Mouse (Mus musculus) cerebellum, postnatal 25 days (tissue): ENCODE measurements around the gene Prrg2.
"Not testable (repeated sequence)": the region's sequence is repeated elsewhere in the genome, so short reads cannot be mapped to it uniquely, and the experiment has no call there.

Experiments
- DNase-seq, 2 experiments: peaks; one replicate each; pipeline ENCODE4 v3.0.0; 2021; ENCODE audit warnings: mixed read lengths in 2 of 2

Gene Prrg2

GRCm38 (mm10) chr7:45062239-45062835 is at the start of gene Prrg2, which contains the start of gene Nosip:
Gene Prrg2 (minus strand): TSS chr7:45062677.
Gene Nosip (plus strand): TSS chr7:45062429.
- DNase-seq: peak; percentile 94 to 95

- no peak for DNase-seq
Observed at GRCm38 (mm10) chr7:45111940-45112339, 49.5 kb upstream of the Prrg2 start.

- not testable (repeated sequence) for DNase-seq
Observed at GRCm38 (mm10) chr7:45110089-45110488, 47.6 kb upstream of the Prrg2 start.

- DNase-seq: no peak
Observed at GRCm38 (mm10) chr7:45107052-45107645, 44.7 kb upstream of the Prrg2 start.

DNA sequence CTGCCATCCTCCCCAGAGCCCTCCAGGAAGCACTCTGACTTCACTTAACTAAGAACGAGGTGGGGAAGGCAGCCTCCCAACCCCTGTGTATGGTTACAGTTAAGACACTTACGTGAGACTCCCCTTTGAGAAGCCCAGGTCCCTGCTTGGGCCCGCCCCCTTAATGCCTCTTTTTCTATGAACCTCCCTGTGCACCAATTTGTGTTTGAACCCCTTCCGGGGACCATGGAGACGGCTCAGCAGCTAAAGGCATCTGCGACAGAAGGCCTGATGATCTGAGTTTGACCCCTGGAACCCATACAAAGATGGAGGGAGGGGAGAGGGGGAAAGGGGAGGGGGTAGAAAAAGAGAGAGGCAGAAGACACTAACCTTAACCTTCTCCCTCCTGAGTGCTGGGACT is 44.0 kb upstream of the Prrg2 start:
- no peak for DNase-seq

- no peak for DNase-seq
Observed at GRCm38 (mm10) chr7:45105491-45105890, 43.0 kb upstream of the Prrg2 start.

DNA sequence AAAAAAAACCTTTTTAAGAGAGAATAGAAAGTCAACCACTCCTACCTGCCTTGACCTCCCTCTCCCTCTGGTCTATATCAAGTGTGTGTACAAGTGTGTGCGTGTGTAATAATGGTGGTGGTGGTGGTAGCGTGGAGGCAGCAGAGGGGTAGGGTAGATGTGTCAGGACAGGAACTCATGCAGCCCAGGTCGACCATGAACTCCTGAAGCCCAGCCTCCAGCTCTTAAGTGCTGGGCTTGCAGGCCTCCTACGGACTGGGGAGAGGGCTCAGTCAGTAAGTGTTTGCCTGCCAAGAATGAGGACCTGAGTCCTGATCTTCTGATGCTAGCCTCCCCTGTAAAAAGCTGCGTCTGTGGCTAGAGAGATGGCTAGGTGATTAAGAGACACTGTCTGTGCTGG is 42.5 kb upstream of the Prrg2 start:
- no peak for DNase-seq

DNA sequence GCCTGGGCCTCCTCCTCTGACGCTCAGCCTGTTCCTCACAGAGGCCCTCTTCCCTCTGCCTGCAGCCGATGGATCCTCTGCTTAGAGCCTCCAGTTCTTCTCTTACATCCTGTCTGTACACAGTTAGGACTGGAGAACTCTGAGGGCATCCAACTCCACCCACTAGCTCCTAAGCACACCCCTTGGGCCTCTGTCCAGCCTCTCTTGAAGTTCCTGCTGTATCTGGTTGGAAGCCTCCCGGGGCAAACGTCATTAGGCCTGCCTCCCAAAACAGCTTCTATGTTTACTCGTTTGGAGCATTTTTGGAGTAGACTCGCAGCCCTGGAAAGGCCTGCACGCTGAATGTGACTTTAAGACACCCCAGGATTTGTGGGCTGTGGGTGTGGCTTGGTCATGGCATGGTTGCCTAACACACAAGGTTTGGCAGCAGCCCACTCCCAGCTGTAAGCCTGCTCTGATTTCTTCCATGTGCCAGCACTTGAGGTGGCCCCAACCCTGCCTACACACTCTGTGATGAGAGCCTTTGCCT is 41.2 kb upstream of the Prrg2 start, which contains the start of gene Fcgrt:
Fcgrt (minus strand) TSS at position 200 of the 529 bp plus-strand sequence.
- DNase-seq: peak; percentile 48 to 62

- no peak for DNase-seq
Observed at GRCm38 (mm10) chr7:45102940-45103585, 40.6 kb upstream of the Prrg2 start.

GRCm38 (mm10) chr7:45102441-45102840 is 40.0 kb upstream of the Prrg2 start:
- DNase-seq: no peak

DNA sequence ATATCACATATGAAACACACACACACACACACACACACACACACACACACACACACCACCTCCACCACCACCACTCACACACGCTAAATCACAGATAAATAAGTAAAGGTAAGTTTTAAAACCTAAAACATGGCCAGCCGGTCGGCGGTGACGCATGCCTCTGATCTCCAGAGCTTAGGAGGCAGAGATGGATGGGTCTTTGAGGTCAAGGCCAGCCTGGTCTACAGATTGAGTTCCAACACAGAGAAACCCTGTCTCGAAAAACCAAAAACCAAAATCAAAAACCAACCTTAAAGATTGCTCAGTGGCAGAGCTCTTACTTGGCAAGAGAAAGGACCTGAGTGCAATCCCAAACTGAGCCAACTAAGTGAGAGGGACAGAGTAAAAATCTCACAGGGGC is 37.6 kb upstream of the Prrg2 start:
- no peak for DNase-seq

DNA sequence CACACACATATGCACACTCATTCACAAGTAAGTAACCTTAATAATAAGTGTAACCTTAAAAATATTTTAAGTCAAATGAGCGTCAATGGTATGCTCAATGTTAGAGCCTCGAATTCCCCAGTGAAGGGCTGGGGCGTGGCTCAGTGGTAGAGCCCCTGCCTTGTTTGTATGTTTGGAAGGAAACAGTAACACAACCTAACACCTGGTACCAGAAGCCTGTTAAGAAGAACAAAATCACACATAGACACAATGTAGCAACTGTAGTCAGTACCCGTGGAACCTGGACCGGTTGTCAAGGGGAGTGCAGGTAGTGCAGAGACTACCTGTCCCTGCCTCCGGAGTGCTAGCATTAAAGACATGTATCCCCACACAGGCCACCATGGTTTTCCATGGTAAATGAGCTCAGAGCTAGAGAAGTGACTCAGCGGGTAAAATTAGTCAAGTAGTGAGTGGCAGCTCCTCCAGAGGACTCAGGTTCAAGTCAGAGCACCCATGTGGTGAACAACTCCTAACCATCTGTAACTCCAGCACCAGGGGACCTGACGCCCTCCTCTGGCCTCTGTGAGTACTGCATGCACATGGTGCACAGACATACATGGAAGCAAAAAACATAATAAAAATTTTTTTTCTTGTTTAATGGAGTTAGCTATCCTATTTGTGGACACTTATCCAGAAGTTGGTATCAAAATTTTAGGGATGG is 36.2 kb upstream of the Prrg2 start:
- DNase-seq: no peak

DNA sequence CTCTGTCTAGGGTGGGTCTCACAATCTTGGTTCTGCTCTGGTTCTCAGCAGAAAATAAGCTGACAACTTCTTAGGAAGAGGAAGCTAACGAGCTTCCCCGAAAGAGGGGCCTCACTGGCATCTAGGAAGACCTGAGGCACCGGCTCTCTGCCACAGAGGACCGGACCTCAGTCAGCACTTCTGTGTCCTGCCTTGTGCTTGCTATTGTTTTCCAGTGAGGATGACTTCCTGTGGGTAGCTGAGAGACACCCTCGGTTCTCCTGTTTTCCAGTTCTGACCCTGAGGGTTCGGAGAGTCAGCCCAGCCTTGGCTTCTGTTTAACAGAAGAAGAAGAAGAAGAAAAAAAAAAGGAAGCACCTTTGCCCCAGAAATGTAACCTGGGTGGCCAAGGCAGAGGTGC is 35.0 kb upstream of the Prrg2 start:
- no peak for DNase-seq

- not testable (repeated sequence) for DNase-seq
Observed at GRCm38 (mm10) chr7:45095965-45096364, 33.5 kb upstream of the Prrg2 start.

DNA sequence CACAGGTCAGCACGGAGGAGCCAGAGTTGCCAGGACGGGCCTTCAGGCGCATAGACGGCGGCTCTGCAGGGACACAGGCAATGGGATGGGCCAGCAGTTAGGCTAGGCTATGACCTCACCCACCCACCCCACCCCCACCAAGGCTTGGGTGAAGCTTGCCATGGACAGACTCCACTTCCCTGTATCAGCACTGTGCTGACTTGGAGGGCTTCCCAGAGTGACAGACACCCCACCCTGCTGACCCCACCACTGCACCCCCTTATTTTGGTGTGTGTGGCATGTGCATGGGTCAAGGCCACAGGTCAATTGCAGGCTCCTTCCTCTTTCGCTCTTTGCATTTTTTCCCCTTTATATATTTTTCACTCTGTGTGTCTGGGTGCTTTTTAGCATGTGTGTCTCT is 32.9 kb upstream of the Prrg2 start:
- no peak for DNase-seq

DNA sequence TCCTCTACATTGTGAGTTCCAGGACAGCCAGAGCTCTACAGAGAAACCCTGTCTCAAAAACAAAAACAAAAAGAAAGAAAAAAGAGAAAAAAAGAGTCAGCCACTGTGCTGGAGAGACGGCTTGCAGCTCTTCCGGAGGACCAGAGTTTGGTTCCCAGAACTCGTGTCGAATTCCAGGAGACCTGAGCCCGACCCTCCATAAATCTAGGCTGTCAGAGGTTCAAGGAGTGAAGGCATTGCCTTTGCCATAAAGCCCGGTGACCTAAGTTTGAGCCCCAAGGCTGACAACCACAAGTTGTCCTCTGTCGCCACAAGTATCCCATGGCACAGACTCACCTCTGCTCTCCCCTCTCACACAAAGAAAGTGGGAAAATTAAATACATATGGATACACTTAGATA is 31.6 kb upstream of the Prrg2 start:
- no peak for DNase-seq

- DNase-seq: no peak
Observed at GRCm38 (mm10) chr7:45093516-45093905, 31.0 kb upstream of the Prrg2 start.

GRCm38 (mm10) chr7:45092828-45093515 is 30.5 kb upstream of the Prrg2 start:
- no peak for DNase-seq

GRCm38 (mm10) chr7:45092048-45092447 is 29.6 kb upstream of the Prrg2 start, which contains the start of gene Rcn3:
Gene Rcn3 (minus strand): TSS chr7:45092221.
- peak in 1 of 2 experiments; percentile 62 for DNase-seq

GRCm38 (mm10) chr7:45091001-45091990 is 28.8 kb upstream of the Prrg2 start:
- no peak for DNase-seq

GRCm38 (mm10) chr7:45090251-45090977 is 27.9 kb upstream of the Prrg2 start:
- DNase-seq: no peak
